Mouse (Mus musculus) ES-E14 (cell line): ENCODE measurements around the gene Ripor2.

Source experiments
- HCFC1 ChIP-seq: IDR thresholded peaks from 2 replicates; pipeline ENCODE4 v1.6.1; 2012; ENCODE audit warnings: low read length, inconsistent platforms, borderline replicate concordance; ENCODE audit not compliant: insufficient read depth
- MAFK ChIP-seq: IDR thresholded peaks from 2 replicates; pipeline ENCODE4 v1.6.1; 2014; ENCODE audit warnings: mild to moderate bottlenecking, low read depth, low read length, inconsistent platforms; ENCODE audit not compliant: insufficient read depth
- ZC3H11A ChIP-seq: IDR thresholded peaks from 2 replicates; pipeline ENCODE4 v1.6.1; 2012; ENCODE audit warnings: low read depth, mild to moderate bottlenecking, inconsistent platforms, low read length, borderline replicate concordance
- ZNF384 ChIP-seq: IDR thresholded peaks from 2 replicates; pipeline ENCODE4 v1.6.1; 2012; ENCODE audit warnings: low read depth, low read length, inconsistent platforms

- TF ChIP-seq HCFC1 (no peak), MAFK (no peak), ZNF384 (no peak), ZC3H11A (no peak)
These were observed 16.6 kb upstream of the Ripor2 start for GRCm38 (mm10) chr13:24565230-24565949.
